Mouse (Mus musculus) myocyte (in vitro differentiated cells): ENCODE data around the gene Hipk2.

Experiments
- MAX ChIP-seq: IDR thresholded peaks from one replicate; pipeline ENCODE4 v1.6.1; 2011; ENCODE audit warnings: low read depth, mild to moderate bottlenecking, control low read depth
- POLR2A ChIP-seq: IDR thresholded peaks from one replicate; pipeline ENCODE4 v1.6.1; 2011; ENCODE audit warnings: low read depth, mild to moderate bottlenecking, control low read depth, moderate library complexity; ENCODE audit not compliant: insufficient read length

DNA sequence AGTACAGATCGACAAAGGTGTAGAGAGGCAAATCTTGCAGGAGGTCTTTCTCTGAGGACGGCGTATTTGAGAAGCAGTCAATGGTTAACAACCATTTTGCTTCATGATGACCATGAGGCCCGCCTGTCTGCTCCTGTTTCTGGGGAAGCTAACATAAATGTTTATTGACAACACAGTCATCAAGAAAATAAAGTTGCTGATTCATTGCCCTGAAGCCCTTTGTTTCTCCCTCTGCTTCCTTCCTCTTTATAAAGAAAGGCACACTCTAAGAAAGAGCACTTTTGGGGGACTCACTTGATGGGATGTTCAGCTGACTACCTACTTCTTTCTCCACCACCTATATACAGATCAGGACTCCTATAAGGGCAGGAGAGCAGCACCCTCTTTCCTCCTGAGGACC, 42.8 kb upstream of the Hipk2 start:
- TF ChIP-seq POLR2A (no peak), MAX (no peak)
